Mouse (Mus musculus) limb, embryonic 14.5 days (tissue): ENCODE results near the gene Cad. TPM values are rescaled to one million over a fixed set of nuclear protein-coding genes. Genes with fewer than 3 reads are reported as not detected.

ENCODE experiments used
- ATAC-seq: fragments of 200-750 bp; cut with Nextera tagmentation; 2 replicates; pipeline ENCODE4 v1.8.0; 2017; ENCODE audit warnings: low read depth, moderate number of reproducible peaks, moderate TSS enrichment; ENCODE audit not compliant: low FRiP score
- DNase-seq: peaks from one replicate; pipeline ENCODE4 v3.0.0-alpha.2; 2015; ENCODE audit warnings: low spot score
- H3K27ac ChIP-seq: fragments of 300-500 bp; sonication (generic); replicated peaks from 2 replicates; pipeline ENCODE4 v1.5.1; 2014; ENCODE audit warnings: low read depth, mild to moderate bottlenecking, low read length, moderate library complexity, mixed read lengths
- H3K27me3 ChIP-seq: fragments of 300-500 bp; sonication (generic); 2 replicates; pipeline ENCODE4 v1.6.1; 2014; ENCODE audit warnings: low read length, mixed read lengths; ENCODE audit not compliant: control insufficient read depth, insufficient read depth
- H3K36me3 ChIP-seq: fragments of 300-500 bp; sonication (generic); 2 replicates; pipeline ENCODE4 v1.6.1; 2014; ENCODE audit warnings: mild to moderate bottlenecking, low read length, moderate library complexity, mixed read lengths; ENCODE audit not compliant: control insufficient read depth, insufficient read depth
- H3K4me1 ChIP-seq: fragments of 300-500 bp; sonication (generic); 2 replicates; pipeline ENCODE4 v1.6.1; 2014; ENCODE audit warnings: antibody characterized with exemption, low read length, mixed read lengths; ENCODE audit not compliant: control insufficient read depth, insufficient read depth
- H3K4me2 ChIP-seq: fragments of 300-500 bp; sonication (generic); replicated peaks from 2 replicates; pipeline ENCODE4 v1.6.1; 2014; ENCODE audit warnings: low read depth, mild to moderate bottlenecking, low read length, moderate library complexity; ENCODE audit not compliant: severe bottlenecking
- H3K4me3 ChIP-seq: fragments of 300-500 bp; sonication (generic); replicated peaks from 2 replicates; pipeline ENCODE4 v1.5.1; 2014; ENCODE audit warnings: low read length
- H3K9ac ChIP-seq: fragments of 300-500 bp; sonication (generic); 2 replicates; pipeline ENCODE4 v1.6.1; 2014; ENCODE audit warnings: mild to moderate bottlenecking, low read depth, low read length, moderate library complexity; ENCODE audit not compliant: severe bottlenecking
- H3K9me3 ChIP-seq: fragments of 300-500 bp; sonication (generic); 2 replicates; pipeline ENCODE4 v1.6.1; 2016; ENCODE audit warnings: low read length; ENCODE audit not compliant: control insufficient read depth
- POLR2A ChIP-seq: fragments of 200-500 bp; IDR thresholded peaks from 2 replicates; pipeline ENCODE4 v1.8.0; 2012; ENCODE audit warnings: inconsistent platforms, mild to moderate bottlenecking, moderate library complexity, borderline replicate concordance; ENCODE audit not compliant: insufficient read depth, insufficient read length; ENCODE audit errors: extremely low read depth
- WGBS: fragments of 180-500 bp; shearing (Covaris S2); extraction: QIAGEN DNeasy Blood & Tissue Kit; methylation state at CpG from one replicate; pipeline ENCODE4 v1.1.7; 2014; 5-methylcytosine and 5-hydroxymethylcytosine counted together
- polyA plus RNA-seq, 2 experiments: library from polyadenylated mRNA; depleted of rRNA in 1 of 2; stranded (reverse) in 1 of 2; unstranded in 1 of 2; fragments of >200 nt; fragmentation: Nextera tagmentation in 1 of 2; extraction: Ambion mirVana in 1 of 2; gene quantifications; 2 replicates each; pipeline versions ENCODE4 v1.2.1 to v1.2.3; 2012 to 2014

Cad gene
- polyA plus RNA-seq, 2 experiments: 29.4 to 49.1 TPM

- peak; percentile 58 for DNase-seq
- TF ChIP-seq POLR2A: no peak
- ATAC-seq: no peak
- Histone ChIP-seq H3K27ac (no peak overlapping the region), H3K4me2 (no peak overlapping the region), H3K9me3 (no peaks in the 10 kb centered on the region), H3K36me3 (peaks cover 28% of the 10 kb centered on the region), H3K9ac (no peak overlapping the region), H3K4me3 (no peak overlapping the region), H3K27me3 (no peaks in the 10 kb centered on the region), H3K4me1 (no peaks in the 10 kb centered on the region; the same call in 1 of the 2 replicates)
- 75% methylated on average over 3 of the region's 3 CpGs for WGBS
These were observed 26.8 kb downstream of the Cad start for GRCm38 (mm10) chr5:31081386-31081785.

- ATAC-seq: peak; percentile 26; the same call in 1 of the 2 replicates
- H3K36me3 ChIP-seq: peaks cover 18% of the 10 kb centered on the region
- H3K9me3 ChIP-seq: no peaks in the 10 kb centered on the region
- no peak overlapping the region for H3K27ac ChIP-seq
- no peaks in the 10 kb centered on the region; the same call in 1 of the 2 replicates for H3K27me3 ChIP-seq
- 20% methylated on average over 5 of the region's 5 CpGs for WGBS
- peak; percentile 49 for DNase-seq
- no peaks in the 10 kb centered on the region; the same call in 1 of the 2 replicates for H3K4me1 ChIP-seq
- no peak overlapping the region for H3K4me3 ChIP-seq
- H3K4me2 ChIP-seq: no peak overlapping the region
- TF ChIP-seq POLR2A: no peak
- no peak overlapping the region for H3K9ac ChIP-seq
These were observed 27.8 kb downstream of the Cad start for GRCm38 (mm10) chr5:31082355-31082754.

- Histone ChIP-seq H3K4me3 (no peak overlapping the region), H3K4me1 (no peaks in the 10 kb centered on the region; the same call in 1 of the 2 replicates), H3K4me2 (no peak overlapping the region), H3K36me3 (peaks cover 11% of the 10 kb centered on the region), H3K9me3 (no peaks in the 10 kb centered on the region), H3K27me3 (peaks cover under 1% of the 10 kb centered on the region), H3K9ac (0 out of 2 replicates have a peak overlapping the region, but pooled peaks have one; percentile 28), H3K27ac (no peak overlapping the region)
- no peak for DNase-seq
- TF ChIP-seq POLR2A: no peak
- ATAC-seq: no peak
- WGBS: 28% methylated on average over 12 of the region's 12 CpGs
These were observed 28.5 kb downstream of the Cad start for GRCm38 (mm10) chr5:31082935-31083625.

- no peak; the same call in 1 of the 2 replicates for ATAC-seq
- Histone ChIP-seq H3K9me3 (no peaks in the 10 kb centered on the region), H3K4me1 (no peaks in the 10 kb centered on the region; the same call in 1 of the 2 replicates), H3K9ac (no peak overlapping the region), H3K4me2 (no peak overlapping the region), H3K36me3 (peaks cover 2% of the 10 kb centered on the region; the same call in 1 of the 2 replicates), H3K4me3 (no peak overlapping the region), H3K27ac (no peak overlapping the region), H3K27me3 (peaks cover 7% of the 10 kb centered on the region)
- no peak for TF ChIP-seq POLR2A
- DNase-seq: no peak
- WGBS: 27% methylated on average over 8 of the region's 8 CpGs
These were observed 29.4 kb downstream of the Cad start for GRCm38 (mm10) chr5:31083949-31084348.

GRCm38 (mm10) chr5:31086606-31087005 lies 32.0 kb downstream of the Cad start:
- no peak for TF ChIP-seq POLR2A
- Histone ChIP-seq H3K4me2 (no peak overlapping the region), H3K27ac (no peak overlapping the region), H3K9me3 (no peaks in the 10 kb centered on the region), H3K4me3 (no peak overlapping the region), H3K4me1 (no peaks in the 10 kb centered on the region; the same call in 1 of the 2 replicates), H3K9ac (no peak overlapping the region), H3K27me3 (peaks cover 32% of the 10 kb centered on the region), H3K36me3 (no peaks in the 10 kb centered on the region)
- DNase-seq (no peak), ATAC-seq (no peak)
- 29% methylated on average over 7 of the region's 7 CpGs for WGBS
